Mouse (Mus musculus) kidney, adult 11 months (tissue): ENCODE data around the gene Sh2d7.
"Not testable (repeated sequence)": the region's sequence is repeated elsewhere in the genome, so short reads cannot be mapped to it uniquely, and the experiment has no call there.

ENCODE experiments used
- DNase-seq: peaks from one replicate; pipeline ENCODE4 v3.0.0; 2022

The Sh2d7 gene

GRCm38 (mm10) chr9:54544954-54545315 lies 6.2 kb downstream of the Sh2d7 start:
- no peak for DNase-seq

GRCm38 (mm10) chr9:54547536-54547935 lies 8.8 kb downstream of the Sh2d7 start:
- DNase-seq = peak; percentile 46

GRCm38 (mm10) chr9:54549433-54549832 lies 10.6 kb downstream of the Sh2d7 start:
- no peak for DNase-seq

GRCm38 (mm10) chr9:54552409-54552808 lies 13.6 kb downstream of the Sh2d7 start:
- DNase-seq = peak; percentile 6

- DNase-seq = no peak
Observed at GRCm38 (mm10) chr9:54555044-54555443, 16.3 kb downstream of the Sh2d7 start.

- no peak for DNase-seq
Observed at GRCm38 (mm10) chr9:54558731-54559130, 19.9 kb downstream of the Sh2d7 start.

GRCm38 (mm10) chr9:54559771-54560471 lies 21.1 kb downstream of the Sh2d7 start, which contains the start of gene Cib2:
Gene Cib2 (minus strand): TSS chr9:54560218.
- peak; percentile 88 for DNase-seq

- DNase-seq = no peak
Observed at GRCm38 (mm10) chr9:54560831-54561601, 22.2 kb downstream of the Sh2d7 start.

- DNase-seq = peak; percentile 31
Observed at GRCm38 (mm10) chr9:54566958-54567357, 28.2 kb downstream of the Sh2d7 start.

- DNase-seq = no peak
Observed at GRCm38 (mm10) chr9:54568732-54569131, 29.9 kb downstream of the Sh2d7 start.

- DNase-seq = no peak
Observed at GRCm38 (mm10) chr9:54571130-54571839, 32.5 kb downstream of the Sh2d7 start.

- DNase-seq = no peak
Observed at GRCm38 (mm10) chr9:54583712-54584111, 44.9 kb downstream of the Sh2d7 start.

- DNase-seq = not testable (repeated sequence)
Observed at GRCm38 (mm10) chr9:54584127-54584526, 45.3 kb downstream of the Sh2d7 start.

GRCm38 (mm10) chr9:54585839-54586198 lies 47.0 kb downstream of the Sh2d7 start:
- no peak for DNase-seq

GRCm38 (mm10) chr9:54586199-54587061 lies 47.6 kb downstream of the Sh2d7 start, which contains the start of gene Idh3a:
Gene Idh3a (plus strand): TSS chr9:54586334.
- DNase-seq = peak; percentile 96

GRCm38 (mm10) chr9:54587863-54588262 lies 49.1 kb downstream of the Sh2d7 start:
- peak; percentile 11 for DNase-seq

- not testable (repeated sequence) for DNase-seq
Observed at GRCm38 (mm10) chr9:54593652-54594051, 54.9 kb downstream of the Sh2d7 start.
